Mouse (Mus musculus) cerebellum, adult 11-12 months (tissue): ENCODE measurements around the gene Lemd2.
A peak's percentile ranks its signal among the peaks of the same experiment; 100 is the strongest.

Experiments used
- DNase-seq: peaks from one replicate; pipeline ENCODE4 v3.0.0; 2022

Gene Lemd2

GRCm38 (mm10) chr17:27154256-27154655 is 50.0 kb downstream of the Lemd2 start:
- DNase-seq = peak; percentile 80

- no peak for DNase-seq
Observed at GRCm38 (mm10) chr17:27153773-27154193, 50.5 kb downstream of the Lemd2 start.

GRCm38 (mm10) chr17:27152976-27153723 is 51.1 kb downstream of the Lemd2 start:
- DNase-seq = no peak

GRCm38 (mm10) chr17:27151411-27151810 is 52.9 kb downstream of the Lemd2 start:
- no peak for DNase-seq

- no peak for DNase-seq
Observed at GRCm38 (mm10) chr17:27150871-27151270, 53.4 kb downstream of the Lemd2 start.

- DNase-seq = no peak
Observed at GRCm38 (mm10) chr17:27146323-27146923, 57.8 kb downstream of the Lemd2 start.

GRCm38 (mm10) chr17:27144152-27144551 is 60.1 kb downstream of the Lemd2 start:
- DNase-seq = no peak

GRCm38 (mm10) chr17:27141971-27142450 is 62.3 kb downstream of the Lemd2 start:
- DNase-seq = no peak

GRCm38 (mm10) chr17:27140262-27140661 is 64.0 kb downstream of the Lemd2 start:
- no peak for DNase-seq
